Mouse (Mus musculus) testis, adult 2 months (tissue): ENCODE results near the gene Slc16a10.

ENCODE experiments used
- CTCF ChIP-seq: fragments of 200-500 bp; IDR thresholded peaks from 2 replicates; pipeline ENCODE4 v1.5.1; 2012; ENCODE audit warnings: low read depth, mild to moderate bottlenecking, inconsistent platforms, low read length, moderate library complexity; ENCODE audit not compliant: control insufficient read depth, insufficient read depth, insufficient replicate concordance
- POLR2A ChIP-seq: fragments of 200-500 bp; IDR thresholded peaks from 2 replicates; pipeline ENCODE4 v1.6.1; 2012; ENCODE audit warnings: low read depth, mild to moderate bottlenecking, inconsistent platforms, low read length, moderate library complexity; ENCODE audit not compliant: control insufficient read depth

DNA sequence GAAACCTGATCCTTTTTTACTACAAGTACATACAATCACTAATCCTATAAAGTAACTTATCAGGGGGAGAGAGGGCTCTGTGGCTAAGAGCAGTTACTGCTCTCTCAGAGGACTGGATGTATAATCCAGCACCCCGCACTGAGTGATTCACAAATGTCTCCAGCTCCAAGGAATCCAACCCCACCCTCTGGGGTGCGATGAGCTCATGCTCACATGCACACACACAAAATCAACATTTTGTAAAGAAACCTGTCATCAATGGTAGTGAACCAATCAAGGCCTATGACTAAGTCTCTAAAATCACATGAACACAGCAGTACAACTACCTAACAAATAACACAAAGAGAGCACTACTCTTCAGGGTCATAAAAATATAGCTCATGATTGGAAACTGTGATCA lies 47.3 kb downstream of the Slc16a10 start:
- no peak for TF ChIP-seq CTCF
- TF ChIP-seq POLR2A = no peak
